Mouse (Mus musculus) lung, postnatal 0 days (tissue): ENCODE data around the gene Tpo. TPM values are rescaled to one million over a fixed set of nuclear protein-coding genes. Genes with fewer than 3 reads are reported as not detected.

Experiments used
- ATAC-seq: fragments of 200-750 bp; cut with Nextera tagmentation; 2 replicates; pipeline ENCODE4 v1.8.0; 2017; ENCODE audit warnings: moderate library complexity
- DNase-seq: peaks from one replicate; pipeline ENCODE4 v3.0.0-alpha.2; 2016; ENCODE audit warnings: low spot score
- H3K27ac ChIP-seq: fragments of 300-500 bp; sonication (generic); 2 replicates; pipeline ENCODE4 v1.5.1; 2014; ENCODE audit warnings: antibody characterized with exemption, mild to moderate bottlenecking, low read length, mixed read lengths
- H3K27me3 ChIP-seq: fragments of 300-500 bp; sonication (generic); replicated peaks from 2 replicates; pipeline ENCODE4 v1.6.1; 2014; ENCODE audit warnings: low read length, mixed read lengths; ENCODE audit not compliant: insufficient read depth
- H3K36me3 ChIP-seq: fragments of 300-500 bp; sonication (generic); 2 replicates; pipeline ENCODE4 v1.6.1; 2014; ENCODE audit warnings: low read length, mixed read lengths; ENCODE audit not compliant: insufficient read depth
- H3K4me1 ChIP-seq: fragments of 300-500 bp; sonication (generic); 2 replicates; pipeline ENCODE4 v1.6.1; 2014; ENCODE audit warnings: antibody characterized with exemption, low read depth, low read length, mixed read lengths; ENCODE audit not compliant: insufficient read depth
- H3K4me2 ChIP-seq: fragments of 300-500 bp; sonication (generic); replicated peaks from 2 replicates; pipeline ENCODE4 v1.6.1; 2014; ENCODE audit warnings: low read depth, mild to moderate bottlenecking, low read length, moderate library complexity, mixed read lengths
- H3K4me3 ChIP-seq: fragments of 300-500 bp; sonication (generic); 2 replicates; pipeline ENCODE4 v1.5.1; 2014; ENCODE audit warnings: low read depth, low read length
- H3K9ac ChIP-seq: fragments of 300-500 bp; sonication (generic); replicated peaks from 2 replicates; pipeline ENCODE4 v1.6.1; 2014; ENCODE audit warnings: low read depth, mild to moderate bottlenecking
- H3K9me3 ChIP-seq: fragments of 300-500 bp; sonication (generic); 2 replicates; pipeline ENCODE4 v1.6.1; 2016; ENCODE audit warnings: low read length, mixed read lengths
- CTCF ChIP-seq: IDR thresholded peaks from 2 replicates; pipeline ENCODE4 v1.5.1; 2016; ENCODE audit warnings: antibody characterized with exemption, mild to moderate bottlenecking
- EP300 ChIP-seq: IDR thresholded peaks from 2 replicates; pipeline ENCODE4 v1.6.1; 2016; ENCODE audit warnings: antibody characterized with exemption, mild to moderate bottlenecking, control low read depth
- WGBS: fragments of 180-500 bp; shearing (Covaris S2); extraction: QIAGEN DNeasy Blood & Tissue Kit; methylation state at CpG from one replicate; pipeline ENCODE4 v1.1.7; 2014; 5-methylcytosine and 5-hydroxymethylcytosine counted together
- polyA plus RNA-seq: library from polyadenylated mRNA; unstranded; fragments of >200 nt; fragmentation: Nextera tagmentation; extraction: Ambion mirVana; gene quantifications from 2 replicates; pipeline ENCODE4 v1.2.1, GENCODE M21; 2015

The Tpo gene
- polyA plus RNA-seq, 1 experiment from 2014 or later = not detected

DNA sequence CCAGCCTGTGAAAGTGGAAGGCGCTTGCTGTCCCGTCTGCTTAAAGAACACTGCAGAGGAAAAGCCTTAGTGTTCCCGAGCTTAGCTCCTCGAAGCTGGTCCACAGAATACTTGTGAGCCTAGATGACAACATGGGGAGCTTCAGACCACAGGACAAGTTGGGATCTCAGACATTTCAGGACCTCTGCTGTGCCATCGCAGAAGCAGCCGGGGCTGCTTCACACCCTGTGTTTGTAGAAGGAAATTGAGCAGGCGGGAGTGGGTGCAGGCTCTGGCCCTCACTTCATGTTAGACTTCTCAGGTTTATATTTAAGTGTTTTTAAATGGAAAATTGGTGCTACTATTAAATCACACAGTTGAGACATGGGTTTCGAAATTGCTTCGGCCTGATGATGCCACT lies 116.9 kb downstream of the Tpo start:
- TF ChIP-seq EP300 (no peak), CTCF (no peak)
- Histone ChIP-seq H3K9ac (no peak overlapping the region), H3K4me1 (no peaks in the 10 kb centered on the region), H3K4me3 (no peak overlapping the region), H3K27ac (no peak overlapping the region), H3K36me3 (peaks cover 21% of the 10 kb centered on the region; the same call in 1 of the 2 replicates), H3K4me2 (no peak overlapping the region), H3K27me3 (no peaks in the 10 kb centered on the region), H3K9me3 (no peaks in the 10 kb centered on the region)
- DNase-seq (no peak), ATAC-seq (no peak)
- 83% methylated on average over 9 of the region's 9 CpGs for WGBS

DNA sequence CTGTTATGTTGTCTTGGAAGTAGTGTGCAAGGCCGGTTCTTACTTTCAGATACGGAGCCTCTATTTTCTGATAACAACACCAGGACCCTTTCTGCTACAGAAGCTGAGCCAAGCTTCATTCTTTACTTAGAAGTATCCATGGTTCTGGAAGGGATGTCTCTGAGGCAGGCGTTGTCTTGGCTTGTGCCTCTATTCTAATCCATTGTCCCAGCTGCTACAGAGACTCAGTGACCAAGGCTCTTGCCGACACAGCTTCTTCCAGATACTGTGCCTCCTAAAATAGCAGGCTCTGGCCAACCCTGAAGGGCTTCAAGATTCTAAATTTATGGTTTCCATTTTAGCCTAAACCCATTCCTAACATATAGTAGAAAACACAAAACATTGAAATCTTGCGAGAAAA lies 123.7 kb downstream of the Tpo start:
- no peak for ATAC-seq
- Histone ChIP-seq H3K36me3 (peaks cover 23% of the 10 kb centered on the region; the same call in 1 of the 2 replicates), H3K4me3 (no peak overlapping the region), H3K9ac (no peak overlapping the region), H3K4me2 (no peak overlapping the region), H3K4me1 (no peaks in the 10 kb centered on the region), H3K27ac (no peak overlapping the region), H3K9me3 (no peaks in the 10 kb centered on the region), H3K27me3 (no peaks in the 10 kb centered on the region)
- TF ChIP-seq CTCF (no peak), EP300 (no peak)
- no peak for DNase-seq
- 89% methylated on average over 5 of the region's 5 CpGs for WGBS

DNA sequence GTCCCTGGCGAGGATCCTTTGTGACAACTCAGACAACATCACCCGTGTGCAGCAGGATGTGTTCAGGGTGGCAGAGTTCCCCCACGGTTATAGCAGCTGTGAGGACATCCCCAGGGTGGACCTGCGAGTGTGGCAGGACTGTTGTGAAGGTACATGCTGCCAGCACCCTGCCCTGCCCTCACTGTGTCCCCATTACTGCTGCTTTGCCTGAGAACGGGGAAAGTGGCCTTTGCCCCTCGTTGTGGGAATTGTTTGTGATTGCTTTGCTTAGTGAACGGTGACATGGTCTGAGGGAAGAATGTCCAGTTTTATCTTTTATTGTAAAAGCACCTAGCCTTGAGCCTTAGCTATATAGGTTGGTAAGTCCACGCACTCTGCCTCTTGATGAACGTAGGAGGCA lies 125.8 kb downstream of the Tpo start:
- Histone ChIP-seq H3K36me3 (peaks cover 16% of the 10 kb centered on the region; the same call in 1 of the 2 replicates), H3K27me3 (no peaks in the 10 kb centered on the region), H3K4me2 (no peak overlapping the region), H3K9ac (no peak overlapping the region), H3K27ac (no peak overlapping the region), H3K4me1 (no peaks in the 10 kb centered on the region), H3K4me3 (no peak overlapping the region), H3K9me3 (no peaks in the 10 kb centered on the region)
- 78% methylated on average over 9 of the region's 9 CpGs for WGBS
- ATAC-seq = no peak
- no peak for DNase-seq
- no peak for TF ChIP-seq EP300
- no peak for TF ChIP-seq CTCF

Other genes starting within 250 kb of the Tpo start
- gene Pxdn, start 195.0 kb downstream of the Tpo start, polyA plus RNA-seq = 56.1 and 66.0 TPM in 2 replicates
- gene Sntg2, start 240.8 kb upstream of the Tpo start, polyA plus RNA-seq = 5.3 and 8.0 TPM in 2 replicates